Mouse (Mus musculus) embryonic fibroblast, embryonic 13.5 days (primary cell): ENCODE measurements around the gene Pdxdc1. TPM values are rescaled to one million over a fixed set of nuclear protein-coding genes. Genes with fewer than 3 reads are reported as not detected.
"Not testable (repeated sequence)": the region's sequence is repeated elsewhere in the genome, so short reads cannot be mapped to it uniquely, and the experiment has no call there.

Source experiments
- H3K27ac ChIP-seq: 2 replicates; pipeline ENCODE4 v1.5.1; 2012; ENCODE audit warnings: low read length, control low read depth, inconsistent platforms; ENCODE audit not compliant: insufficient read depth
- H3K4me1 ChIP-seq: 2 replicates; pipeline ENCODE4 v1.6.1; 2011; ENCODE audit warnings: low read length; ENCODE audit not compliant: control insufficient read depth, insufficient read depth
- H3K4me3 ChIP-seq: 2 replicates; pipeline ENCODE4 v1.5.1; 2011; ENCODE audit warnings: mild to moderate bottlenecking, control low read depth, low read length; ENCODE audit not compliant: insufficient read depth
- CTCF ChIP-seq: IDR thresholded peaks from 2 replicates; pipeline ENCODE4 v1.5.1; 2011; ENCODE audit warnings: mild to moderate bottlenecking, control low read depth, low read length, moderate library complexity, borderline replicate concordance; ENCODE audit not compliant: insufficient read depth
- POLR2A ChIP-seq: IDR thresholded peaks from 2 replicates; pipeline ENCODE4 v1.6.1; 2011; ENCODE audit warnings: low read depth, mild to moderate bottlenecking, control low read depth, low read length, moderate library complexity
- polyA plus RNA-seq: library from polyadenylated mRNA; stranded (reverse); fragments of >200 nt; gene quantifications from 2 replicates; pipeline ENCODE4 v1.2.4, GENCODE M21; 2011; ENCODE audit warnings: low read depth; ENCODE audit not compliant: missing spikeins, insufficient read length

Pdxdc1 gene
- polyA plus RNA-seq, 1 experiment, result 220 TPM

DNA sequence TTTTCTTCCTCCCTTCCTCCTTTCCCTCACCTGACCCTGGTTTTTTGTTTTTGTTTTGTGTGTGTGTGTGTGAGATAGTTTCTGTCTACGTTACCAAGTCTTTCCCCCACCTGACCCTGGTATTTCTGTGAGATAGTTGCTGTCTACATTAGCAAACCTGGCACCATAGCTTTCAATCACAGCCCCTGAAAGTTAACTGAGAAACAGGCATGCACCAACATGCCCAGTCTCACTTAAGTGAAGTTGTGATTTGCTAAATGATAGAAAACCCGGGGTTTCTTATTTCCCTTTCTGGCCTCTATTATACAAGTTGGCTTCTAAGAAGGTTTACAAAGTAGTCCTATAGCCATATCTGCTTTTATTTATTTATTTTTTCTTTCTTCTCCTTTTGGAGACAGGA is 12.5 kb downstream of the Pdxdc1 start:
- Histone ChIP-seq H3K4me3 (no peak overlapping the region), H3K27ac (0 out of 2 replicates have a peak overlapping the region, but pooled peaks have one; percentile 18), H3K4me1 (no peaks in the 10 kb centered on the region)
- no peak for TF ChIP-seq CTCF
- TF ChIP-seq POLR2A, result no peak

DNA sequence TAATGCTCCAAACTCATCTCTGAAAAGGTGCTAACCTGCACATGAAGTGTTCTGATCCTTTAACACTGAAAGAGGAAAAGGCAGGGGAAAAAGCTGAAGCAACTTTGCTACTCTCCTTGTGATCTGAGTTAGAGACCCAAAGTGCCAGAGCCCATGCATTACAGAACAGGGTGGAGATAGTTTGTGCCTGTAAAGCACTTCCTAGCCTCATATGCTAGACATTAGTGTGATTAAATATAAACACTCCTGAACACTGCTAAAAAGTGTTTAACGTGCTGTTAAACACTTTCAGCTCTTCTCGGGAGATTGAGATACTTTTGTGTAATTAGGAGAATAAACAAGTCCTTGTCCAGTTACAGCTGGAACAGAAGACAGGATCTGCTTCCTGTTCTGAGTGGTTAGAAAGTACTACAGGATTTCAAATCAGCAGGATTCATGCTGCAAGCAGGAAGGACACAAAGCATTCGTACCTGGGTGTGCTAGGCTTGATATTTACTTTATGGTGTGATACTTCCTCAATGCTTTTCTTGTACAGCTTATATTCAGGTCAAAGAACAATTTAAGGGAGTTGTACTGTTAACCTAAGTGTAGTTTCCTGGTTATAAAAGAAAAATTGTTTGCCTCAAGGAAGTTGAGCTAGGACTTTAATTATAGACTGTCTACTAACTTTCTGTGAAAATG is 19.7 kb downstream of the Pdxdc1 start:
- TF ChIP-seq POLR2A (no peak), CTCF (no peak)
- Histone ChIP-seq H3K27ac (no peak overlapping the region), H3K4me3 (no peak overlapping the region)

DNA sequence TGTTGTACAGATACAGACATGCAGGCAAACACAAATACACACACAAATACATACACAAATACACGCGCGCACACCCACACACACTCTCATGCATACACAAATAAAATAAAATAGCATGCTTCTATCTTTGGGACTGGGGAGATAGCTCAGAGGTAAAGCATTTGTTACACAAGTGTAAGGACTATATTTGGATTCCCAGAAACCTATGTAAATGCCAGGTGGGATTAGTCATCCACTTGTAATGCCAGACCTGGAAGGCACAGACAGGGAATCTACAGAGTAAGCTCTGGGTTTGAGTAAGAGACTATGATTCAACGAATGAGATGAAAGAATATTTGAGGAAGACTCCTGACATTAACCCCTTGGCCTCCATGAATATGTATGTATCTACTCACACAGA is 27.4 kb downstream of the Pdxdc1 start:
- Histone ChIP-seq H3K4me1 (no peaks in the 10 kb centered on the region), H3K27ac (peak overlapping the region; percentile 34; the same call in 1 of the 2 replicates), H3K4me3 (no peak overlapping the region)
- no peak for TF ChIP-seq POLR2A
- TF ChIP-seq CTCF, result no peak

More for the DNA sequence above, 19.7 kb downstream of the Pdxdc1 start:
- no peaks in the 10 kb centered on the region for H3K4me1 ChIP-seq

DNA sequence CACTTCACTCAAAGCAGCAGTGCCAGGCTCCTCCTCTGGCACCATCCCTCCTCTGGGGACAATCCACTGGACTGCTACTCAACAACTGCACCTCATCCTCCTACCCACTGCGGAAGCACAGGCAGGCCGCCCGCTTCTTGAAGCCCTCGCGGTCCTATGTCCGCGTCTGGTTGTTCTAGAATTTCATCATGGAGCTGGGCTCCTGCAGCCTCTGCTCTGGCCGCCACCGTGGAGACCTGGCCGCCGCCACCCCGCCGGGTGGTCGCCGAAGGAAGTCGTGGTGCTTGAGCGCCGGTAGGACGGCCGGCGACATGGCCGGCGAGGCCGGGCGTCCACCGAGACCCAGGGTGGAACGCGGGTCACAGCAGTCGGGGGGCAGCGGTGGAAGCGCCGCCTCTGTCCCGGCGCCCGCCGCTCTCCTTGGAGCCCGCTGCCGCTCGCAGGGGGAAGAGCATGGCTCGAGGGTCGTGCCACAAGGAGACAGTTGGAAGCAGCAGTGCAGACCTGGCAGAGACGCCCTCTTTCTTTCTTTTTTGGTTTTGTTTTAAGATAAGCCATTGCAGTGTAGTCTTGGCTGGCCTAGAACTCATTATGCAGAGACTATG is 34.9 kb downstream of the Pdxdc1 start:
- no peaks in the 10 kb centered on the region for H3K4me1 ChIP-seq
- H3K27ac ChIP-seq, result no peak overlapping the region
- no peak overlapping the region for H3K4me3 ChIP-seq
- TF ChIP-seq CTCF (no peak), POLR2A (no peak)

DNA sequence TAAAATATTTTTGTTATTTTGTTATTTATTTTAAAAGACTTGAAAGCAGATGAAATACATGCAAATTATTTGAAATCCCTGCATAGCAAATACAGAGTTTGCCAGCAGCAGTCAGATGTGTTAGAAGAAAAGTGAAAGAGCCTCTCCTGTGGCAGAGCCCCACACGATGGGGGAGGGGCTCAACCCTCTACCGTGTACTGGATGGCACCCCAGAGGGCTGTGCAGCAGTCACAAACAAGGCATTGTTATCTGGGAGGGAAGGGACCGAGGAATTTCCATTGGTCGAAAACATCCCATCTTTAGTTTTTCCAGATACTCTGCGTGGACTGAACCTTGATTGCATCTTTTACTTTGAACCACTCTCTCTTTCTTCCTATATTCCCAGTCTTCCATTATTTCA is 35.5 kb downstream of the Pdxdc1 start:
- not testable (repeated sequence) for H3K27ac ChIP-seq, H3K4me1 ChIP-seq, H3K4me3 ChIP-seq

DNA sequence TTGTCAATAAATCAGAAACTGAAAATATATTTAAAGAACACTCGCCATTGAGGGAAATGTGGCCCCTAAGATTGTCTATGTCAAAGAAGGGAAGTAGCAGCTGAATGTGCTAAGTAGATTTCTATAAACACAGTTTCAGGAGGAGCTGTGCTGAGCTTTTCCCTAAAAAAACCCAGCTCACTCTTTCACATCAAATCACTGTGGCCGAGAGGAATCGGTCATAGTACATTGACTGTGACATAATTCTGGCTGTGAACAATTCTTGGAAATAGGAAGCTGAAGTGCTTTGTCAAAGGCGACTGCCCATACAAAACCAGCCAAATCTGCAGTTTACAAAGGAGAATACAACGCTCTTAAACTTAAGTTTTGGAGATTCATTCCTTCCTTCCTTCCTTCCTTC is 36.3 kb downstream of the Pdxdc1 start:
- Histone ChIP-seq H3K4me1 (no peaks in the 10 kb centered on the region), H3K4me3 (no peak overlapping the region), H3K27ac (no peak overlapping the region)
- TF ChIP-seq POLR2A (no peak), CTCF (no peak)

DNA sequence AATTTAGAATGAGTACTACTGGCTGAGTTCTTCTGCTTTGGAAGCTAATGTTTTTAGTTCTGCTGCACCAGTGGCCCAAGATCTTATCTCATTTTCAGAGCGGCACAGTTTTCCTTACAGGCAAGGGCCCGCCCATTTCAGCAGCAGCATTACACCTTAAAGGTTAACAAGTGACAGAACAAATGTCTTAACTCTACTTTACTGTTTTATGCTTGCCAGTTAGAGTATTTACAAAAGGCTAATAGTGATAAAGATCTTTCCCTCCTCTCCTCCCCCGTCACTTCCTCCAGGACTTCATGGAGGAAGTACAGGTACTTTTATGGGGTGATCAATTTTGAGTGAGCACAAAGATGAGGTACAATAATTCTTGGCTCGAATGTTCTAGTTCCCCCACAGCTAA is 36.9 kb downstream of the Pdxdc1 start:
- Histone ChIP-seq H3K4me3 (no peak overlapping the region), H3K27ac (no peak overlapping the region), H3K4me1 (no peaks in the 10 kb centered on the region)
- TF ChIP-seq CTCF (no peak), POLR2A (no peak)

DNA sequence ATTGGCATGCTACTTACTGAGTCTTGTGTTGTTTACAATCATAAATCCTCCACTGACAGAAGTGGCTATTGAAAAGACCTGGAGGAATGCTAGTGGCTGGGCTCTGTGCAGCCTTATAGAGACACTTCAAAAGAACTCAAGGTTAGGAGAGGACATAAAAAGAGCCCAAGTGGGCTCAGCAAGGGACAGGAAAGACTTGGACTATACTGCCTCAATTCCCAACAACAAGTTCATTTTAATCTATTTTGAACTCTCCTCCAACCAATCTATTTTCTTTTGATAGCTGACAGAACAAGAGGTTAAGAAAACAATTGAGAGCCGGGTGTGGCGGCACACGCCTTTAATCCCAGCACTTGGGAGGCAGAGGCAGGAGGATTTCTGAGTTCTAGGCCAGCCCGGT is 49.0 kb downstream of the Pdxdc1 start:
- no peak overlapping the region for H3K4me3 ChIP-seq
- no peaks in the 10 kb centered on the region for H3K4me1 ChIP-seq
- no peak overlapping the region for H3K27ac ChIP-seq
- no peak for TF ChIP-seq CTCF
- no peak for TF ChIP-seq POLR2A

DNA sequence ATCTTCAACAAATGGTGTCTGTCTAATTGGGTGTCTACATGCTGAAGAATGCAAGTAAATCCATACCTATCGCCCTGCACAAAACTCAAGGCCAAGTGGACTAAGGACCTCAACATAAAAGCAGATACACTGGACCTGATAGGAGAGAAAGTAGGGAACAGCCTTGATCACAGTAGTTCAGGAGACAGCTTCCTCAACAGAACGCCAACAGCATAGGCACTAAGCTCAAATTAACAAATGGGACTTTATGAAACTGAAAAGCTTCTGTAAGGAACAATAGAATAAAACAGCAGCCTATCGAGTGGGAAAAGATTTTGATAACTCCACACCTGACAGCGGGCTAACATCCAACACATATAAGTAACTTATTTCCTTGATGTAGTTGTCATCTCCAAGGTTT is 51.5 kb downstream of the Pdxdc1 start:
- Histone ChIP-seq H3K4me1 (no peaks in the 10 kb centered on the region), H3K4me3 (no peak overlapping the region), H3K27ac (no peak overlapping the region)
- TF ChIP-seq POLR2A (no peak), CTCF (no peak)

DNA sequence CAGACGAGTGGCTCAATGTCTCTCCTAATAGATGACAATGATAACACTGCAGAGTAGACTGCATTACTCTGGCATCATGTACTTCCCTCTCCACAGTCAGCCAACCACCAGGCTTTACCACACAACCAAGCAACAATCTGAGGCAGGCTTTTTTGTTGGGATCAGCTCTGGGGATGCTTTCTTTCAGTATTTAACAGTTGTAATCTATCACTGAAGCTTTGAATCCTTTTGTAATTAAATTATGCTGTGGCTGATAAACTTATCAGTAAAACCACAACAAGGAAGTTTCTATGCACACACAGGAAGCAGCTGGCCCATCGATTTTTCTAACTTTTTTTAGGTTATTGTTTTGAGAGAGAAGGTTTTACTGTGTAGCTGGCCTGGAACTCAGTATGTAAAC is 54.6 kb downstream of the Pdxdc1 start:
- TF ChIP-seq CTCF (no peak), POLR2A (no peak)
- no peak overlapping the region for H3K4me3 ChIP-seq
- no peaks in the 10 kb centered on the region for H3K4me1 ChIP-seq
- no peak overlapping the region for H3K27ac ChIP-seq
